Mouse (Mus musculus): ENCODE results near the gene Gopc.

The Gopc gene

DNA sequence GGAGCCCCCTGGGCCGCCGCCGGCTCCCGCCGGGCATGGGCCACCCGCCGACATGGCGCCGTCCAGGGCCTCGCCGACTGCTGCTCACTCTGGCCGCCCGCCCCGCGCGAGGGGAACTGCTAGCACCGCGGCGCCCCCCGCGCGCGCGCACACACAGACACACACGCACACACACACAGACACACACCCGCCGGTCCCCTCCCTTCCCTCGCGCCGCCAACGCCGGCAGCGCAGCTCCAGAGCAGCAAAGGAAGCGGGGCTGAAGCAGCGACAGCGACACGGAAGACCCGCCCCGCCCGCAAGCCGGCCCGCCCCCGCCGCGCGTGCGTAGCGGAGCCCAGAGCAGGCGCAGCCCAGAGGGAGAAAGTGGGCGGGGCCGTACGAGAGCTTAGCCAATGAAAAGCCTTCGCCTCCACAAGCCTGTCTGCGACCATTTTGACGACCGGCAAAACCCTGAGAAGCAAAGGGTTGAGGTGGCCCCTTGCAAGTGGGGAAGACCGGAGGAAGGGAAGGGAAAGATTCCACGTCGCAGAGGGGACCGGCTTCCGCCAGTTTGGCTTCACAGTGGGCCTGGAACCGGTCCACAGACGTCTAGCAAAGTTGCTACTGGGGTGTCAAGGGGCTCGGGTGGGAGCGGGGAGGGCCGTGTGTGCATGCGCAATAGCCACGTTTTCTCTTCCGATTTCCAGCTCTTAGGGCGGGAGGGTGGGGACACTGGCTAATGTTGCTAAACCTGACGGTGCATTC lies at the start of gene Gopc:
TSS of gene Gopc (minus strand) at position 280 of the 747 bp plus-strand sequence.
- DNase-seq (ENCODE audit: low read depth) = peak; percentile 99

DNA sequence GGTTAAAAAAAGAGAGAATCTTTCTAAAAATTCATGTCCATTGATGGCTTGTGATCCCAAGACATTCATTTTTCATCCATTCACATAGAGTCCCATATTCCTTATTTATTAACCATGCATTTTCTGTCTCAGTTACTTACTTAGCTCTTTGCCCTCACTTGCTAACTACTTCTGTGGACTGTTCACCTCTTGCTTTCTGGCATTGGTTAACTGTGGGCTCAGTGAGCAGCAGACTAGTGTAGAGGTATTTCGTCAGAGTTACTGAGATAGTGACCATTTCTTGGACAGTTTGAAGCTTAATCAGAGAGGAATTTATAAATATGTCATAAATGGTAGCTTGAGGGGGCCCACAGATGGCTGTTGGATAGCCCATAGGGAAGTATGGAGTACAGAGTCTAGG lies 49.0 kb upstream of the Gopc start:
- no peak for DNase-seq (ENCODE audit: low read depth)

DNA sequence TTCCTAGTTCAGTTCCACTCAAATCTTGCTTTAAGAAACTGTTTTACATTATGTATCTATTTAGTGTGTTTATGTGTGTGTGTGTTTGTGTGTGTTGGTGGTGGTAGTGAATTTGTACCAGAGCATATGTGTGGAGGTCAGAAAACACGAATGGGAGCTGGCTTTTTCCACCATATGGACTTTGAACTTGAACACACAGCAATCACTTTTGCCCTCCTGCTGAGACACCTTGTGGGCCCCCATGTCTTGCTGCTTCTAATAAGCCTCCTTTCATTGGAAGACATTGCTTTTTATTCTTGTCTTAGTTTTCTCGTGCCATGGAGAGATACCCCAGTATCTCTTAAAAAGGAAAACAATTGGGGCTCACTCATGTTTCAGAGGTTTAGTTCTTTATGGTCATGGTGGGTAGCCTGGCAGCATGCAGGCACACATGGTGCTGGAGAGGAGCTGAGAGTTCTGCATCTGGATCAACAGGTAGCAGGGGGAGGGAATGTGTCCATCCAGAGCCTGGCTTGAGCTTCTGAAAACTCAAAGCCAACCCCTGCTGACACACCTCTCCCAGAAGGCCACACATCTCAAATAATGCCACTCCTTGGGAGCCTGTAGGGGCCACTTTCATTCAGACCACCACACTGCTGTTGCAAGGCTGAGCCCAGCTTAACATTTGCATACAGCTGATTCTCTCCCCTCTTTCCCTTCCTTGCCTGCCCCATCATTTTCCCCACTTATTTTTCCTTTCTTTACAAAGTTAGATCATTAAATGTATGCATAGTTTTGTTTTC lies 45.9 kb upstream of the Gopc start:
- DNase-seq (ENCODE audit: low read depth) = no peak

DNA sequence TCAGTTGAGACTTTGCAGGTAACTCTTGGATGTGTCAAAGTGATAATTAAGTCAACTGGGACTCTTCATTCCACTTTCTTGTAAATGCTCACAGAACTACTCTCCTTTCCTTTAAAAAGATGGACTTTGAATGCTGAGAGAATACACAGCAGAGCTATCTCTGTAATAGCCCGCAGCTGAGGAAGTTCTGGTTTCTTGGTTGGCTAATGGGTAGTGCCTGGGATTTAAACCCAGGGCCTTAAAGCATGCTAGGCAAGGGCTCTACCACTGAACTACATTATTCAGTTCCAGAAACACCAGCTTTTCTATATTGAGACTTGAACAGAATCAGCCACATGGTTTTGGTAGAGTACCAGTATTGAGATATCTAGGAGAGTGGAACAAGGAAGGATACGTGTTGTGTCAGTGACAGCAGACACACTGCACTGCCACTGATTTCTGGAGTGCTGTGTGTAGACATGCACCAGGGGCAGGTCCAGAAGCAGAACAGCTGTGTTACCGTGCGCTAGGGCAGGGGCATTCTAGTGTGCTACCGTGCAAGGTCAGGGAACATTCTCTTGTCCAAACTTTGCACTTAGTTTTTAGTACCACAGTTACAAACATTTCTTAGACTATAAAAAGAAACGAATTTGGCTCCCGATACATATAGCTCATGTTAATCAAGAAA lies 44.5 kb upstream of the Gopc start:
- DNase-seq (ENCODE audit: low read depth) = no peak

DNA sequence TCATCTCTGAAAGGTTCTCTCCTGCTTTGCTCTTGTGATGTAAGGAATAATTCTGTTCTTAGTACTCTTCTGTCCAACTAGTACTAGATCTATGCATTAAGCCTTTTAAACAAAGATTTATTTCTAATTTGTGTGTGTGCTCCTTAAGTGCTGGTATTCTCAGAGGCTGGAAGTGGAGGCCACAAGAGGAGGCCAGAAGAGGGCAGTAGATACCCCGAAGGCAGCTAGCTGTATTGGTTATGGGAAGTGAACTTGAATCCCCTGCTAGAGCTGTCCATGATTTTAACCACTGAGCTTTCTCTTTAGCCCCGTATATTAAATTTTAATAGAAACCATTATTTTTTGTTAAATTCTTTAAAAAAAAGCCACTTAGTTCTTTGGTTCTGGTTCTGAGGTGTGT lies 41.2 kb upstream of the Gopc start:
- DNase-seq (ENCODE audit: low read depth) = no peak

DNA sequence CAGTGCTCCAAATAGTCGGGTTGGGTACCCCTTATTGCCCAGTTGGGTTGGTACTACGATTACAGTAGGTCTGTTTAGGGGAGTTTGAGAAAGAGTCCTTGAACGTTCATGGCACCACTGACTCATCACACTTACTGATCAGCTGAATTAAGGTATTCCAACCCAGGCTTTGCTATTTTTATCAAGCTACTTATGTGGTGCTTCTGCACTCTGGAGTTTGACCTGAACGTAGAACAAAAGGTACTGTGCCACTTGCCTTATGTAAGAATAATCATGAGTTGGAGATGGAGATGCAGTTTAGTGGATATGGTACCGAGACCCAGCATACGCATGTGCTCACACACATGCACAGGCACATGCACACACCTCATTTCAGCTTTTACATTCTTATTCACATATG lies 39.8 kb upstream of the Gopc start:
- DNase-seq (ENCODE audit: low read depth) = no peak

- peak; percentile 74 for DNase-seq (ENCODE audit: low read depth)
These were observed 38.6 kb upstream of the Gopc start for GRCm38 (mm10) chr10:52420526-52420925.

DNA sequence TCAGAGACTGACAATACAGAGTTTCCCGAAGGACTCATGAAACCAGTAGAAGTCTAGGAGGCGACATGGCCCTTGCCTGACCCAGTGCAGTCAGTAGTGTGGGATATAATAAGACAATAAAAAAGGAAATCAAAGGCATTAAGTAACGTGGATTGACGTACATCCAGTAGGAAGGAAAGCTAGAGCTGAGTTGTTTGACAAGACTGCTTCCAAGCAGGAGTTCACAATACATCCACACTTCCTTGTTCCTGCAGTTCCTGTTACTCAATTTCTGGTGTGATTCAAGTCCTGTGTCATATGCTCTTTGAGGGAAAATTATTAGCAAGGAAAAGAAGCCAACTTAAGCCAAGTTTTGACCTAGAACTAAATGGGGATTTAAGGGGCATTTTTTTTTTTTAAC lies 37.5 kb upstream of the Gopc start:
- peak; percentile 30 for DNase-seq (ENCODE audit: low read depth)

DNA sequence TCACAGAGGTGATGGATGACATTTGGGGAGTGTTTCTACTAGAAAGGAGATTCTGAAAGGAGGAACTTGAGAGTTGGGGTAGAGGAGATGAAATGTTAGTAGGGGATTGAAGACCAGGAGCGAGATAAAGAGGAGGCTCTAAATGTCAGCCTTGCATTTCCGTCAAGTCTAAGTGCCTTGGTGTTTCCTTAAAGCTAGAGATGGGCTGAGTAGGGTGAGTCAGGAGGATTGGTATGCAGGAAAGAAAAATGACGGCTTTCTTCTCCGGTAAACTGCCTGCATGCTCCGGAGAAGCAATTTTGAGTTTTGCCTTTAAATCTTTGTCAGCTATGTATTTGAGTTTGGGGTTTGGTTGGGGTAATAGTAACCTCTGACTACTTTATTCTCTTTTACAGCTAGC lies 37.0 kb upstream of the Gopc start:
- DNase-seq (ENCODE audit: low read depth) = peak; percentile 55

DNA sequence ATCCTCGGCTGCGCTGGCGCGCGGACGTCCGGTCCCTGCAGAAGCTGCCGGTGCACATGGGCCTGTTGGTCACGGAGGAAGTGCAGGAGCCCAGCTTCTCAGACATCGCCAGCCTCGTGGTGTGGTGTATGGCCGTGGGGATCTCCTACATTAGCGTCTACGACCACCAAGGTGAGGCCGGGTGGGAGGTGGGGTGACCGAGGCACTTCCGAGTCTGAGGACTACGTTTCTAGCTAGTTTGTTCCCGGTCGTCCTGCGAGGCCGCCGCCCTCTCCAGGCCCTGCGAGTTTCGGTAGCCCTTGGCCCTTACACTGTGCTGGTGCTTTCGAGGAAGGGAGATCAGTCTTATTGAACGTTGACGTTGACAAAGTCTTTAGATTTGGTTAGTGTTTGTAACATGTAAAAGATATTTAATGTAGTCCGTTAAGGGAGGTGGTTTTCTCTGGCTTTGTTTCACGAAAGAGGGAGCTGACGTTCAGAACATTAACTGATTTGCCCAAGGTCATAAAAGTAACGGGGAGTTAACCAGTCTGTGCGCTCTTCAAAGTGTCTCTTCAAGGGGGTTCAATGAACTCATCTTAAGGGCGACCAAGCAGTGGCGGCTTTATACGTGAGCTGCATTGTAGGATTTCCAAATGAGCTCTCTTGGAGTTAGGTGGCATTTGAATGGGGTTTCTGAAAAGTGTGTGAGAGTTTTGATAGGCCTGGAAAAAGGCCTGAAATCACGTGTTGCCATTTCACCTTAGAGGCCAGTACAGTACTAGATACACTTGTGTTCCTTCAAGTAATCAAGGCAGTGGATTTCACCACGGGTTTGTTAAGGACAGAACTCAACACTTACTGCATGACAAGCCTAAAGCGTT lies 36.3 kb upstream of the Gopc start:
- DNase-seq (ENCODE audit: low read depth) = peak; percentile 45

- peak; percentile 100 for DNase-seq (ENCODE audit: low read depth)
These were observed 35.5 kb upstream of the Gopc start, which contains the start of gene Nus1 for GRCm38 (mm10) chr10:52417299-52417997. TSS of gene Nus1 (plus strand) at chr10:52417547.

- peak; percentile 77 for DNase-seq (ENCODE audit: low read depth)
These were observed 34.5 kb upstream of the Gopc start for GRCm38 (mm10) chr10:52416458-52416857.

- DNase-seq (ENCODE audit: low read depth) = no peak
These were observed 33.1 kb upstream of the Gopc start for GRCm38 (mm10) chr10:52415020-52415419.

- DNase-seq (ENCODE audit: low read depth) = no peak
These were observed 25.6 kb upstream of the Gopc start for GRCm38 (mm10) chr10:52407526-52407925.

DNA sequence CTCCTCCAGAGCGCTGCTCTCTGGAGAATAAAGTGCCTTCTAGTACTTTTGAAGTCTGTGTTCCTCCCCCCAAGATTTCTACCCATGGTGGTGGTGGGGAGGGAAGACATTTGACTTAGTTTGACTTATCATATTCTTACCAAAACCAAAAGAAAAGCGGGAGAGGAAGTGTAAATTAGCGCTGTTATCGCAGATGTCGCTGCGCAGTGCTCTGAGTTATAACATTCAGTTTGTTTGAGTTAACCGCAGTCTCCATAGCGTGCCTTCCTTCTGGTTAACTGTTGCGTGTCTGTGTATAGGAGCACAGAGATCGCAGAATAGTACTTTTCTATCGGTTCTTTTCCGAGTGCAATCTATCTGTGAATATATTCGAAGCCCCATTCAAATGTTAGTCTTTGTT lies 23.2 kb upstream of the Gopc start:
- no peak for DNase-seq (ENCODE audit: low read depth)

DNA sequence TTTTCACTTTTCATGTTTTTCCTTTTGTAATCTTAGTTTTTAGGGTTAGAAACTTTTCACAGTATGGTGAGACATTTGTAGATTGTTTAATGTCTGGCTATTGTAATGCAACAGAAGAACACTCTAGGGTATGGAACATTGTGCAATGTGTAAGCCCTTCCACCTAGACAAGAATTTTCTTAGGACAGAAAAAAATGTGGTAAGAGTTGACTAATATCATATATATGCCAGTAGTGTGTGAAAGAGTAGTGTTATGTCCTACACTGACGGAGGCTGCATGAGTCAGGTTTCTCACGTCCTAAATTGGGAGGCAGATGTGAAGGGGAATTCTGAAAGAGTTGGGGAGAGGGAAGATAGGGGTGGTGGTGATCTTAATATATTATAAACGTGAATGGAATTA lies 17.8 kb upstream of the Gopc start:
- peak; percentile 74 for DNase-seq (ENCODE audit: low read depth)

GRCm38 (mm10) chr10:52398715-52399114 lies 16.8 kb upstream of the Gopc start:
- DNase-seq (ENCODE audit: low read depth) = peak; percentile 43

GRCm38 (mm10) chr10:52396647-52397046 lies 14.7 kb upstream of the Gopc start:
- DNase-seq (ENCODE audit: low read depth) = no peak

DNA sequence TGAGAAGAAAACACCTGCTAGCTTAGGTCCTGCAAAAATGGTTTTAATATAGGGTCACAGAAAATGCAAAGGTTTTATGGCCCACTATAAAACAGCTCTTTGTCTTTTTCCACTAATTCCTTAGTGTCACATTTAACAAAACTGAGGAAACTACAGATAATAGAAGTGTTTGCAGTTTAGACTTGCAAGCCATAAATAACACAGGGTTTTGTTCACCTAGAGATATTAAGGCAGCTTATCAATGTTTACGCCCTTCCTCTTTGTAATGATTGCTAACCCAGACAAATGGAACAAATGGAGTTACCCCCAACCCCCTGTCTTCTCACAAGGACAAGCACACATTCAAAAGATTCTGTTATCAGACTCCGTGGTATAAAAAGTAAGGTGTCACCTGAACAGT lies 9.3 kb upstream of the Gopc start:
- DNase-seq (ENCODE audit: low read depth) = no peak

DNA sequence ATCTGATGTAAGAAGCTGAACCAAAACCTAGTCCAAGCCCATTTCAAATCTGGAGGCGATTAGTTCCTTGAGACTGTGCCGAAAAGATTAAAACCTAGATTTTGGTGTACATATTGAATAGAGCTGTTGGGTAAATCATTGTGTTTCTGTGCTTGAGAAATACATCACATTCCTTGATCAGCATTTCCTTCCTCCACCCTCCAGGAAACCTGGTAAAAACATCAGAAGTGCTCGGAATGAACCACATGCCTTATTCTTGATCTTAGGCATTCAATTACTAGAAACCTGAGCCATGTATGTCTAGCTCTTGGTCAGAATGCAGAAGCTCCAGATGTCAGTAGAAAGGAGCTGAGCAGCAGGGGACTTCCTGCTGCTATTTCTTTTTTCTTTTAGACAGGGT lies 7.5 kb upstream of the Gopc start:
- DNase-seq (ENCODE audit: low read depth) = no peak

DNA sequence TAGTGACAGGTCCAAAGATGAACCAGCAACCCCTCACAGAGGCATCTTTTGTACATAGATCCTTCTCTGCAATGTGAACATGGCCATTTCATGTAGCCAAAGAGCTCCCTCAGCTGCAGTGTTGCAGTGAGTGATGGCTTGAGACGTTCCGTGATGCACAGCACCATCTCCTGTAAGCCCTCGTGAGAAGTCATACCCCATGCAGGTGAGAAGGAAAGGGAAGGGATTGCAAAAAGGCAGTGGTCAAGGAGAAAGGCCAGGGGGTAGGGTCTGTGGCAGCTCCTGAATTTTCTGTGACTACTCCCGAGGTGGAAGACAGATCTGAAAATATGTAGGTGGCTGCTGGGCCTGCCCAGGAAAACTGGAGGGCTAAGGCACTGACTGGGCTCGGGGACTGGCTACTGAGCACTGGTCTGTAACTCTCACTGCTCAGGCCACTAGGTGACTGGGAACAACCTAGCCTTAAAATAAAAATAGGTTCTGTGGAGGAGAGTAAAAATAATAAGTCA lies 7.1 kb upstream of the Gopc start, which contains the start of gene Nepn:
TSS of gene Nepn (plus strand) at position 51 of the 509 bp plus-strand sequence.
- DNase-seq (ENCODE audit: low read depth) = no peak
